Mouse (Mus musculus) G1E (cell line): Measurements from ENCODE around the gene Cib1.

Experiments used
- CTCF ChIP-seq: IDR thresholded peaks from 2 replicates; pipeline ENCODE4 v1.5.1; 2012; ENCODE audit warnings: low read depth, low read length, inconsistent platforms, mixed read lengths
- GATA1 ChIP-seq: IDR thresholded peaks from 2 replicates; pipeline ENCODE4 v1.6.1; 2012; ENCODE audit warnings: borderline replicate concordance, low read length, inconsistent platforms, mixed read lengths

DNA sequence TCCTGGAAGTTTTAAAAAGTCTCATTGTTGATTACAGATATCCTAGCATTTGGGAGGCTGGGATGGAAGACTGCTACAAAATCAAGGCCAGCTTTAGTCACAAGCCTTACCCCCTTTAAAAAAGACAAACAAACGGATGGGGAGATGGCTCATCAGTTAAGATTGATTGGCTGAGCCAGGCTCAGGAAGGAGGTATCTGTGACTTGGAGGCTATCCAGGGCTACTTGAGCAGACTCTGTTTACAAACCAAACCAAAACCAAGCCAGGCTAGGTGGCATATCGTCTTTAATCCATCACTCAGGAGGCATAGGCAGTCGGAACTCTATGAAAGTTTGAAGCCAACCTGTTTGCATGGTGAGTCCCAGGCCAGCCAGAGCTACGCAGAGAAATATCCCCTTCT lies 9.0 kb upstream of the Cib1 start:
- TF ChIP-seq GATA1 (no peak), CTCF (no peak)
